Mouse (Mus musculus) embryonic facial prominence, embryonic 15.5 days (tissue): ENCODE data around the gene Adamts2. TPM values are rescaled to one million over a fixed set of nuclear protein-coding genes. Genes with fewer than 3 reads are reported as not detected.
A peak's percentile ranks its signal among the peaks of the same experiment; 100 is the strongest.

Experiments
- ATAC-seq: fragments of 200-750 bp; cut with Nextera tagmentation; 2 replicates; pipeline ENCODE4 v1.8.0; 2017; ENCODE audit warnings: low read depth, moderate TSS enrichment; ENCODE audit not compliant: insufficient number of reproducible peaks, low FRiP score, low TSS enrichment
- H3K27ac ChIP-seq: fragments of 300-500 bp; sonication (generic); replicated peaks from 2 replicates; pipeline ENCODE4 v1.5.1; 2015; ENCODE audit warnings: mild to moderate bottlenecking, inconsistent platforms
- H3K27me3 ChIP-seq: fragments of 300-500 bp; sonication (generic); 2 replicates; pipeline ENCODE4 v1.6.1; 2015; ENCODE audit warnings: inconsistent platforms
- H3K36me3 ChIP-seq: fragments of 300-500 bp; sonication (generic); 2 replicates; pipeline ENCODE4 v1.6.1; 2015; ENCODE audit warnings: mild to moderate bottlenecking, inconsistent platforms
- H3K4me1 ChIP-seq: fragments of 300-500 bp; sonication (generic); 2 replicates; pipeline ENCODE4 v1.6.1; 2015; ENCODE audit warnings: inconsistent platforms
- H3K4me2 ChIP-seq: fragments of 300-500 bp; sonication (generic); replicated peaks from 2 replicates; pipeline ENCODE4 v1.6.1; 2015; ENCODE audit warnings: mild to moderate bottlenecking, inconsistent platforms
- H3K4me3 ChIP-seq: fragments of 300-500 bp; sonication (generic); replicated peaks from 2 replicates; pipeline ENCODE4 v1.5.1; 2015; ENCODE audit warnings: mild to moderate bottlenecking, inconsistent platforms
- H3K9ac ChIP-seq: fragments of 300-500 bp; sonication (generic); 2 replicates; pipeline ENCODE4 v1.6.1; 2015; ENCODE audit warnings: inconsistent platforms
- H3K9me3 ChIP-seq: fragments of 300-500 bp; sonication (generic); replicated peaks from 2 replicates; pipeline ENCODE4 v1.6.1; 2016; ENCODE audit warnings: inconsistent platforms
- WGBS: fragments of 180-500 bp; shearing (Covaris S2); methylation state at CpG from one replicate; pipeline ENCODE4 v1.1.7; 2015; 5-methylcytosine and 5-hydroxymethylcytosine counted together
- polyA plus RNA-seq: library from polyadenylated mRNA; unstranded; fragments of >200 nt; fragmentation: Nextera tagmentation; extraction: Ambion mirVana; gene quantifications from 2 replicates; pipeline ENCODE4 v1.2.1, GENCODE M21; 2015

The Adamts2 gene
- polyA plus RNA-seq, 1 experiment from 2014 or later, result 24.6 TPM

GRCm38 (mm10) chr11:50624239-50624638 is 22.4 kb downstream of the Adamts2 start:
- Histone ChIP-seq H3K36me3 (no peaks in the 10 kb centered on the region), H3K27me3 (no peaks in the 10 kb centered on the region), H3K9me3 (no peaks in the 10 kb centered on the region), H3K9ac (no peak overlapping the region), H3K4me3 (no peak overlapping the region), H3K27ac (0 out of 2 replicates have a peak overlapping the region, but pooled peaks have one; percentile 51), H3K4me1 (peaks cover 44% of the 10 kb centered on the region), H3K4me2 (no peak overlapping the region)
- 43% methylated on average over 2 of the region's 2 CpGs for WGBS
- ATAC-seq, result peak; percentile 36; the same call in 1 of the 2 replicates

- no peak for ATAC-seq
- H3K27ac ChIP-seq, result 0 out of 2 replicates have a peak overlapping the region, but pooled peaks have one; percentile 51
- H3K4me1 ChIP-seq, result peaks cover 44% of the 10 kb centered on the region
- H3K9ac ChIP-seq, result no peak overlapping the region
- H3K4me3 ChIP-seq, result no peak overlapping the region
- no peak overlapping the region for H3K4me2 ChIP-seq
- 27% methylated on average over 5 of the region's 5 CpGs for WGBS
- H3K9me3 ChIP-seq, result no peaks in the 10 kb centered on the region
- H3K27me3 ChIP-seq, result no peaks in the 10 kb centered on the region
- no peaks in the 10 kb centered on the region for H3K36me3 ChIP-seq
Measured at GRCm38 (mm10) chr11:50624720-50625119, 22.8 kb downstream of the Adamts2 start.

GRCm38 (mm10) chr11:50628915-50629314 is 27.0 kb downstream of the Adamts2 start:
- no peak for ATAC-seq
- Histone ChIP-seq H3K27me3 (no peaks in the 10 kb centered on the region), H3K4me1 (peaks cover 35% of the 10 kb centered on the region), H3K9ac (no peak overlapping the region), H3K9me3 (no peaks in the 10 kb centered on the region), H3K36me3 (no peaks in the 10 kb centered on the region), H3K27ac (no peak overlapping the region), H3K4me3 (no peak overlapping the region), H3K4me2 (no peak overlapping the region)
- 50% methylated on average over 3 of the region's 3 CpGs for WGBS

- Histone ChIP-seq H3K27me3 (no peaks in the 10 kb centered on the region), H3K9ac (no peak overlapping the region), H3K4me3 (no peak overlapping the region), H3K4me2 (no peak overlapping the region), H3K9me3 (no peaks in the 10 kb centered on the region), H3K27ac (no peak overlapping the region), H3K4me1 (peaks cover 34% of the 10 kb centered on the region), H3K36me3 (no peaks in the 10 kb centered on the region)
- no peak for ATAC-seq
- WGBS, result 73% methylated on average over 2 of the region's 2 CpGs
Measured at GRCm38 (mm10) chr11:50630462-50630861, 28.6 kb downstream of the Adamts2 start.

- ATAC-seq, result peak; percentile 86
- Histone ChIP-seq H3K9ac (no peak overlapping the region), H3K27me3 (no peaks in the 10 kb centered on the region), H3K36me3 (no peaks in the 10 kb centered on the region), H3K9me3 (no peaks in the 10 kb centered on the region), H3K4me2 (no peak overlapping the region), H3K4me3 (no peak overlapping the region), H3K27ac (peak overlapping the region; percentile 72), H3K4me1 (peaks cover 36% of the 10 kb centered on the region)
- 17% methylated on average over 4 of the region's 4 CpGs for WGBS
Measured at GRCm38 (mm10) chr11:50632270-50632669, 30.4 kb downstream of the Adamts2 start.

GRCm38 (mm10) chr11:50635051-50635590 is 33.2 kb downstream of the Adamts2 start:
- Histone ChIP-seq H3K4me3 (no peak overlapping the region), H3K9ac (no peak overlapping the region), H3K4me1 (peaks cover 35% of the 10 kb centered on the region), H3K27ac (peak overlapping the region; percentile 75), H3K27me3 (no peaks in the 10 kb centered on the region), H3K36me3 (no peaks in the 10 kb centered on the region), H3K9me3 (no peaks in the 10 kb centered on the region), H3K4me2 (no peak overlapping the region)
- no peak; the same call in 1 of the 2 replicates for ATAC-seq
- WGBS, result 32% methylated on average over 2 of the region's 2 CpGs

GRCm38 (mm10) chr11:50637026-50637425 is 35.1 kb downstream of the Adamts2 start:
- 94% methylated on average over 11 of the region's 11 CpGs for WGBS
- Histone ChIP-seq H3K36me3 (no peaks in the 10 kb centered on the region), H3K4me3 (no peak overlapping the region), H3K9me3 (no peaks in the 10 kb centered on the region), H3K4me1 (peaks cover 23% of the 10 kb centered on the region), H3K9ac (no peak overlapping the region), H3K27ac (no peak overlapping the region), H3K27me3 (no peaks in the 10 kb centered on the region), H3K4me2 (no peak overlapping the region)
- no peak for ATAC-seq

GRCm38 (mm10) chr11:50638197-50638867 is 36.4 kb downstream of the Adamts2 start:
- Histone ChIP-seq H3K9ac (no peak overlapping the region), H3K27me3 (no peaks in the 10 kb centered on the region), H3K4me2 (no peak overlapping the region), H3K27ac (no peak overlapping the region), H3K36me3 (no peaks in the 10 kb centered on the region), H3K9me3 (no peaks in the 10 kb centered on the region), H3K4me3 (no peak overlapping the region), H3K4me1 (peaks cover 14% of the 10 kb centered on the region)
- WGBS, result 91% methylated on average over 13 of the region's 13 CpGs
- ATAC-seq, result no peak

- H3K9me3 ChIP-seq, result no peaks in the 10 kb centered on the region
- WGBS, result 82% methylated on average over 3 of the region's 3 CpGs
Measured at GRCm38 (mm10) chr11:50638868-50639220, 37.0 kb downstream of the Adamts2 start.

GRCm38 (mm10) chr11:50642583-50642982 is 40.7 kb downstream of the Adamts2 start:
- Histone ChIP-seq H3K4me2 (no peak overlapping the region), H3K9ac (no peak overlapping the region), H3K4me3 (no peak overlapping the region), H3K4me1 (peaks cover 8% of the 10 kb centered on the region), H3K27ac (no peak overlapping the region), H3K27me3 (no peaks in the 10 kb centered on the region), H3K36me3 (no peaks in the 10 kb centered on the region), H3K9me3 (no peaks in the 10 kb centered on the region)
- no peak for ATAC-seq
- 71% methylated on average over 3 of the region's 3 CpGs for WGBS

More at GRCm38 (mm10) chr11:50638868-50639220, 37.0 kb downstream of the Adamts2 start:
- H3K27me3 ChIP-seq, result no peaks in the 10 kb centered on the region
- H3K4me1 ChIP-seq, result peaks cover 14% of the 10 kb centered on the region
- no peak overlapping the region for H3K4me3 ChIP-seq
- H3K9ac ChIP-seq, result no peak overlapping the region
- no peak overlapping the region for H3K27ac ChIP-seq
- no peaks in the 10 kb centered on the region for H3K36me3 ChIP-seq
- H3K4me2 ChIP-seq, result no peak overlapping the region
- no peak for ATAC-seq

- no peak overlapping the region for H3K4me3 ChIP-seq
- 40% methylated on average over 4 of the region's 4 CpGs for WGBS
- no peak overlapping the region for H3K4me2 ChIP-seq
- no peaks in the 10 kb centered on the region for H3K36me3 ChIP-seq
- H3K27ac ChIP-seq, result peak overlapping the region; percentile 44; the same call in 1 of the 2 replicates
- H3K9me3 ChIP-seq, result 0 out of 2 replicates have a peak, but pooled peaks cover 4% of the 10 kb centered on the region
- no peak overlapping the region for H3K9ac ChIP-seq
- ATAC-seq, result 0 out of 2 replicates have a peak, but pooled peaks have one; percentile 47
- no peaks in the 10 kb centered on the region for H3K27me3 ChIP-seq
- peaks cover 8% of the 10 kb centered on the region for H3K4me1 ChIP-seq
Measured at GRCm38 (mm10) chr11:50646148-50646547, 44.3 kb downstream of the Adamts2 start.
